Mouse (Mus musculus) heart, postnatal 0 days (tissue): ENCODE results near the gene Adgrd1. TPM values are rescaled to one million over a fixed set of nuclear protein-coding genes. Genes with fewer than 3 reads are reported as not detected.
A peak's percentile ranks its signal among the peaks of the same experiment; 100 is the strongest.

Experiments
- ATAC-seq: fragments of 200-750 bp; cut with Nextera tagmentation; 2 replicates; pipeline ENCODE4 v1.8.0; 2017; ENCODE audit warnings: low read depth, moderate number of reproducible peaks, moderate library complexity; ENCODE audit not compliant: insufficient read depth
- DNase-seq: peaks from one replicate; pipeline ENCODE4 v3.0.0-alpha.2; 2016; ENCODE audit warnings: low spot score
- H3K27ac ChIP-seq: fragments of 300-500 bp; sonication (generic); 2 replicates; pipeline ENCODE4 v1.5.1; 2014; ENCODE audit warnings: low read depth, mild to moderate bottlenecking
- H3K27me3 ChIP-seq: fragments of 300-500 bp; sonication (generic); 2 replicates; pipeline ENCODE4 v1.6.1; 2014; ENCODE audit warnings: low read length, mixed read lengths; ENCODE audit not compliant: control insufficient read depth, insufficient read depth
- H3K36me3 ChIP-seq: fragments of 300-500 bp; sonication (generic); replicated peaks from 2 replicates; pipeline ENCODE4 v1.6.1; 2014; ENCODE audit warnings: low read length, mixed read lengths; ENCODE audit not compliant: control insufficient read depth, insufficient read depth
- H3K4me1 ChIP-seq: fragments of 300-500 bp; sonication (generic); 2 replicates; pipeline ENCODE4 v1.6.1; 2014; ENCODE audit warnings: antibody characterized with exemption; ENCODE audit not compliant: control insufficient read depth, insufficient read depth
- H3K4me2 ChIP-seq: fragments of 300-500 bp; sonication (generic); 2 replicates; pipeline ENCODE4 v1.6.1; 2014; ENCODE audit warnings: low read depth, mild to moderate bottlenecking, low read length, moderate library complexity
- H3K4me3 ChIP-seq: fragments of 300-500 bp; sonication (generic); 2 replicates; pipeline ENCODE4 v1.5.1; 2014; ENCODE audit warnings: low read depth, low read length
- H3K9ac ChIP-seq: fragments of 300-500 bp; sonication (generic); replicated peaks from 2 replicates; pipeline ENCODE4 v1.6.1; 2014; ENCODE audit warnings: low read depth, low read length, mixed read lengths
- H3K9me3 ChIP-seq: fragments of 300-500 bp; sonication (generic); replicated peaks from 2 replicates; pipeline ENCODE4 v1.6.1; 2016; ENCODE audit warnings: low read length; ENCODE audit not compliant: control insufficient read depth
- CTCF ChIP-seq: IDR thresholded peaks from 2 replicates; pipeline ENCODE4 v1.5.1; 2016; ENCODE audit warnings: antibody characterized with exemption, control low read depth, low read depth
- EP300 ChIP-seq: IDR thresholded peaks from 2 replicates; pipeline ENCODE4 v1.6.1; 2016; ENCODE audit warnings: antibody characterized with exemption, low read depth
- whole genome bisulfite sequencing: fragments of 180-500 bp; shearing (Covaris S2); extraction: QIAGEN DNeasy Blood & Tissue Kit; methylation state at CpG from one replicate; pipeline ENCODE4 v1.1.7; 2014; 5-methylcytosine and 5-hydroxymethylcytosine counted together
- polyA plus RNA-seq: library from polyadenylated mRNA; unstranded; fragments of >200 nt; fragmentation: Nextera tagmentation; extraction: Ambion mirVana; gene quantifications from 2 replicates; pipeline ENCODE4 v1.2.1, GENCODE M21; 2015
- total RNA-seq: library from RNA; depleted of rRNA; stranded (reverse); fragments of >200 nt; gene quantifications from 2 replicates; pipeline ENCODE4 v1.2.3, GENCODE M21; 2014; ENCODE audit warnings: low replicate concordance

Gene Adgrd1
- total and polyA plus RNA-seq, 2 experiments from 2014 or later, result 1.6 to 15.6 TPM

DNA sequence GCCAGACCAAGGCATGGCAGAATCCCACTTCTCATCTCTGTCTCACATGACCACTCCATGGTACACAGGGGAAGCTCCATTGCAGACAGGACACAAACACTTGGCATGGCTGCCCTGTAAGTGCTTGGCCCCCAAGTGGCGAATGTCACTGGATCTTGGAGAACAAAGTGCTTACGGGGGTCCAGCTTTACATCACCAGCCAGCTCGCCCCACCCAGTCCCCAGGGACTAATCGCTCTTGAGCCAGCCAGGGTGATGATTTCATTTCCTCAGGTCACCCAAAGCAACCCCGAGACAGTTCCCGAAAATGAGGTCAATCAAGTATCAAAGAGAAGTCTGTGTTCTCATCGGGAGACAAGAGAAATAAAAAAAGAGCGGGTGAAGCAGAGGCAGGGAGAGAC lies 33.8 kb downstream of the Adgrd1 start:
- Histone ChIP-seq H3K9ac (no peak overlapping the region), H3K4me3 (no peak overlapping the region), H3K9me3 (no peaks in the 10 kb centered on the region), H3K36me3 (no peaks in the 10 kb centered on the region), H3K4me1 (no peaks in the 10 kb centered on the region), H3K27me3 (no peaks in the 10 kb centered on the region), H3K4me2 (no peak overlapping the region), H3K27ac (no peak overlapping the region)
- DNase-seq (no peak), ATAC-seq (no peak)
- 82% methylated on average over 8 of the region's 8 CpGs for WGBS
- TF ChIP-seq CTCF (no peak), EP300 (no peak)

DNA sequence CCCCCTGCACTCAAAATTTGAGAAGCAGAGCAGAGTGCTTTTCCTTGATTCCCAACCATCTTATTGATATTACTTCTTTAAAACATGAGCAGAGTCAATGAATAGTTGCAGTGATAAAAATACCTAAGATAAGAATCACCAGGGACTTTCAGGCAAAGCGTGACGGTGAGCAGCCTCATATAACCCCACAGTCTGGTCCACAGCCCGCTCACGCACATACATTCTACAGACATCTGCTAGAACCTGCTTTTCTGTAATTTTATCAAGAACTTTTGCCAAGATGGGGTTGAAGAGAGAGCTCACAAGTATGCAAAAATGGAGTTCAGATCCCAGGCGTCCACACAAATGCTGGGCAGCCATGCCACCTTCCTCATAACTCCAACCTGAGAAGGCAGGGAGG lies 40.9 kb downstream of the Adgrd1 start:
- TF ChIP-seq EP300, result no peak
- no peak for TF ChIP-seq CTCF
- Histone ChIP-seq H3K9ac (no peak overlapping the region), H3K4me1 (no peaks in the 10 kb centered on the region), H3K9me3 (no peaks in the 10 kb centered on the region), H3K4me3 (no peak overlapping the region), H3K36me3 (no peaks in the 10 kb centered on the region), H3K4me2 (no peak overlapping the region), H3K27me3 (no peaks in the 10 kb centered on the region), H3K27ac (no peak overlapping the region)
- no peak for DNase-seq
- WGBS, result 70% methylated on average over 5 of the region's 5 CpGs
- no peak for ATAC-seq

DNA sequence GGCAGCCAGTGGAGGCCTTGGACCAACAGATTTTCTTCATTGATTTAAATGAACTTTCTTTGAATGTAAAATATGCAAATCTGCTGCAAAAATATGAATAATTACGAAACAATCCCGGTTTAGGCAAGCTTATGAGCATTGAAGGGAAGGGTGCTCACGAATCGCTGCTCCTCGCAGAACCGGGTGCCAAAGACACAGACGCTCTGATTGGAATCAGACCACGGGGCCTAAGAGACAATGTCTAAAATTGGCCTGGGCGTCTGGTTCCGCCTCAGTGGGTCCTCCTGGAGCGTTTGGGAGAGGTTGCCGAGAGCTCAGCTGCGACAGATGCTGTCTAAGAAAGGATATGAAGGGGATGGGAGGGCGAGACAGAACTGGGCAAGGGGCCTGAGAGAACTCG lies 42.0 kb downstream of the Adgrd1 start:
- no peak for DNase-seq
- no peak for ATAC-seq
- no peaks in the 10 kb centered on the region for H3K36me3 ChIP-seq
- H3K4me1 ChIP-seq, result no peaks in the 10 kb centered on the region
- H3K4me2 ChIP-seq, result no peak overlapping the region
- H3K4me3 ChIP-seq, result no peak overlapping the region
- TF ChIP-seq CTCF, result no peak
- no peak for TF ChIP-seq EP300
- WGBS, result 74% methylated on average over 15 of the region's 15 CpGs
- no peaks in the 10 kb centered on the region for H3K27me3 ChIP-seq
- H3K27ac ChIP-seq, result no peak overlapping the region
- no peak overlapping the region for H3K9ac ChIP-seq
- no peaks in the 10 kb centered on the region for H3K9me3 ChIP-seq

DNA sequence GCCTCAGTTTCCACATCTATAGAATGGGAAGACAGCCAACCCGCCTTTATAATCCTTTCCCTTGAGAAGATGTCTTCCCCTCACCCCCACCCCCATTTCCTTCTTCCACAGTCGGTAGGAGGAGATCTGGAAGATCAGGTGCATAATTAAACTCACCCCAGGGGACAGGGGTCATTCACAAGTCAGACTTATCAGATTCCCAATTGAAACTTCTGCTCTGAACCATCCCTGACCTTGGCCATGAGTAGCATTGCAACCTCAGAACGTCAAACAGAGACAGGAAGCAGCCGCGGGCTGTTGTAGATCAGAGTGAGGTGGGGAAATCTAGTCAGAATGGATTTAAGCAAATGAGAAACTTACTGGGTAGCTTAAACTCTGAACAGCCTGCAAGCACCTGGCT lies 46.3 kb downstream of the Adgrd1 start:
- H3K4me2 ChIP-seq, result no peak overlapping the region
- no peak for DNase-seq
- TF ChIP-seq EP300 (no peak), CTCF (no peak)
- 49% methylated on average over 5 of the region's 5 CpGs for WGBS
- H3K27me3 ChIP-seq, result no peaks in the 10 kb centered on the region
- no peak for ATAC-seq
- no peaks in the 10 kb centered on the region for H3K4me1 ChIP-seq
- H3K36me3 ChIP-seq, result no peaks in the 10 kb centered on the region
- H3K27ac ChIP-seq, result no peak overlapping the region
- H3K4me3 ChIP-seq, result no peak overlapping the region
- H3K9ac ChIP-seq, result no peak overlapping the region
- no peaks in the 10 kb centered on the region for H3K9me3 ChIP-seq

DNA sequence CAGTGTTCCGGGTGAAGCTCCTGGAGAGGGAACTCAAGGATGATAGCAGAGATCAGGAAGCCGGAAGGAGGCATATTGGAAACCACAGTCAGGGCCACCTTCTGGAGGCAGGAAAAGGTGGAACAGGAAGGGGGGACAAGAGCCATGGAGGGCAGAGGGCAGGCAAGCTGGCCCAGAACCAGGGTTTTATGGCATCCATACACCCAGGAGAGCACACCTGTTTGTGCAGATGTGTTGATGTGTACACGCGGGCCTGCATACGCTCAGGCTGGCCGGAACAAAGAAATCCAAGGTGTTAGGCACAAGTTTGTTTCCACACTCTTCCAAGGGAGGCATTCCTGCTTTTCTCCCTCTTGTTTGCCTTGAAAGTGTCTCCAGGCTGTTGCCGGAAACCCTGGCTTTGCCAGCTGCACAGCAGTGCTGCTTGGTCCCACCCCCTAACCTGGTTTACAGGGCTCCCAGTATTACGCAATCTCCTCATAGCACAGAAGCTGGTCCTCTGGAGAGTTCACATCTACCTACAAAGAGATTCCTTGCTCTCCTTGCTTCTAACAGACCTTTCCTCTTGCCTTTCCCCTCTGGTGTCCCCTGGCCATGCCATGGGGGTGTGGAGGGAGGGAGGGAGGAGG lies 48.9 kb downstream of the Adgrd1 start:
- Histone ChIP-seq H3K4me1 (no peaks in the 10 kb centered on the region), H3K27ac (no peak overlapping the region), H3K4me3 (no peak overlapping the region), H3K9ac (no peak overlapping the region), H3K9me3 (no peaks in the 10 kb centered on the region), H3K27me3 (no peaks in the 10 kb centered on the region), H3K4me2 (no peak overlapping the region), H3K36me3 (no peaks in the 10 kb centered on the region)
- TF ChIP-seq CTCF (no peak), EP300 (no peak)
- ATAC-seq (no peak), DNase-seq (no peak)
- 73% methylated on average over 8 of the region's 8 CpGs for WGBS

DNA sequence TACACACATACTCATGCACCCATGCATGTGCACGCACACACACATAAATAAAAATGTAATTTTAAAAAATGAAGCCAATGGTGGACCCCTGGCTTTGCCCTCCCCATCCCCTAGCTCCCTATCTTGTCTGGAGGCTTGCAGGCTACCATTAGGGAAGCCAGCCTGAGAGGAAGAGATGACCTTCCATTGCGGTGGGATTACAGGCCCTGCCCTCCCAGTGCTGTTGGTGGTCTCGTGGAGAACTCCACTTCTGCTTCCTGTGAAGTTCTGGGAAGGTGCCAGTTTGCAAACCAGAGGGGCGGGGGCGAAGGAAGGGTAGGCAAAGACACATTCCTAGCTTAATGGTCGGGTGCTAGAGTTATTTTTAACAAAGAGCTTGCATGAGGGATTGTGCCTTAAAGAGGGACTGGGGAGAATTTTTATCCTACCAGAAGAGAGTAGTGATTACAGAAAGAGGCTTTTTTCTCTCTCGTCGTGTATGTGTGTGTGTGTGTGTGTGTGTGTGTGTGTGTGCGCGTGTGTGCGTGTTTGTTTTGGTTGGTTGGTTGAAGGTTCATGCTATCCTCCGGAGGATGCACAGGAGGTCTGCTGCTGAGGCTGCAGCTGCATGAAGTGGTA lies 50.5 kb downstream of the Adgrd1 start:
- DNase-seq (no peak), ATAC-seq (peak; percentile 13; the same call in 1 of the 2 replicates)
- H3K9ac ChIP-seq, result no peak overlapping the region
- TF ChIP-seq EP300, result no peak
- no peak for TF ChIP-seq CTCF
- 0 out of 2 replicates have a peak, but pooled peaks cover 4% of the 10 kb centered on the region for H3K27me3 ChIP-seq
- H3K4me1 ChIP-seq, result no peaks in the 10 kb centered on the region
- no peak overlapping the region for H3K27ac ChIP-seq
- H3K9me3 ChIP-seq, result no peaks in the 10 kb centered on the region
- WGBS, result 37% methylated on average over 12 of the region's 12 CpGs
- no peak overlapping the region for H3K4me2 ChIP-seq
- H3K4me3 ChIP-seq, result no peak overlapping the region
- H3K36me3 ChIP-seq, result no peaks in the 10 kb centered on the region
